Mouse (Mus musculus): ENCODE results near the gene Oxnad1. TPM values are rescaled to one million over a fixed set of nuclear protein-coding genes. Genes with fewer than 3 reads are reported as not detected.
"Not testable (repeated sequence)": the region's sequence is repeated elsewhere in the genome, so short reads cannot be mapped to it uniquely, and the experiment has no call there.

Oxnad1 gene
- polyA plus RNA-seq, 1 experiment, result 19.9 TPM

DNA sequence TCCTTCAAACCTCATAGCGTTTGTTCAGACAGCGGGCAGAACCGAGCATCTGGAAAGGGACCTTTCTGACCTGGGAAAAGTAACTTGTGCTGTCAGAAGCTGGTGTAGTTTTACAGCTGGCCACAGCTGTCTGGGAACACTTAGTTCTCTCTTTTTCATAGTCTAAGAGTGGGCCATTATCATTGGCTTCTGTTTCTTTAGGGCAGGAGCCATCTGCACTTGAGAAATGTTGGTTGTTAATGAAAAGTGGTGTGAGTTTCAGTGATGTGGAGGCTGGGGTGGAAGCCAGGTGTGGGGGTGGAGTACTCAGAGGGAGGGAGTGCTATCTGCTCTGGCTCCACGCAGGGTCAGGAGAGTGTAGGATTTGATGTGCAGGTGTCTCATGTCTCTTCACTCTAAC is 6.0 kb downstream of the Oxnad1 start:
- DNase-seq (ENCODE audit: low spot score), result no peak

- DNase-seq (ENCODE audit: low spot score), result no peak
These were observed 6.5 kb downstream of the Oxnad1 start for GRCm38 (mm10) chr14:32091704-32092103.

DNA sequence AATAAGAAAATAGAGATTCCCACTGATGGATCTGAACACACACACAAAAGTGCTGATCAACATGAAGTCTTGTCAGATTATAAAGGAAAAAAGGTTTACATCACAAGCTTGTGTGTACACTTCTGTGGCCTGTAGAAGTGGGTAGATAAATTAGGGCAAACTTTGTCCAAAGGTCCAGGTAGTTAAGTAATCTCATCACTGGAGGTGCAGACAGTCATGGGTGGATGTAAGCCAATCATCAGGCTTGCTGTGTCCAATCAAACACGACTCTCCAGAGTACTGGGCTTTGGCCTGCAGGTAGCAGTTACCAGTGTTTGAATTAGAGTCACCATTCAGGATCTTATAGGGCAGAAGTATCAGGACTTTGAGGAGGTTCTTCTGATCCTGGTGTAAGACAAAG is 7.8 kb downstream of the Oxnad1 start:
- no peak for DNase-seq (ENCODE audit: low spot score)

DNA sequence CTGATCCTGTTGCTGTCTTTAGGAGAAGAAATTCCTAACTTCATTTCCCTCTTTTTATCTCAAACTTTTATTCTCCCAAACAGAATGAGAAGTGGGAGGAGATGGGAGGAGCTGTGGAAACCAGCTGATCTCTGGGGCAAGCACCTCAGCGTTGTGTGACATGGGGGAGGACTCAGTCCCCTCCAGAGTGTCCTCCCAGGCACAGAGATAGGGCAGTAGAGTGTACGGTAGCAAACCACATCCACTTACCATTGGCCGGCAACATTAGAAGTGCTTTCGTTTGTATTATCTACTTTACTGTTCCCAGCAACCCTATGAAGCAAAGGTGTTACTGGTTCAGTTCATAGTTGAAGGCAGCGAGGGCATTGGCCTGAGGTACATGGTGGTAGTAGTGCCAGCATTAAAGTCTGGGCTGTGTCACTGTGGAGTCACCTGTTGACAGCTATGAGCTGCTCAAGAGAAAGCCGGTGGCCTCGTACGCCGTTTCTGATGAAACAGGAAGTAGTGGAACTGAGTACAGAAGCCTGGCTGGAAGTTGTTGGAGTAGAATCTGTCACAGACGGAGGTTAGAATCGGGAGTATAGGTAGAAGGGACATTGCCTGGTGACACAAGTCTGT is 8.4 kb downstream of the Oxnad1 start:
- DNase-seq (ENCODE audit: low spot score), result no peak

- no peak for DNase-seq (ENCODE audit: low spot score)
These were observed 10.5 kb downstream of the Oxnad1 start for GRCm38 (mm10) chr14:32095646-32096045.

DNA sequence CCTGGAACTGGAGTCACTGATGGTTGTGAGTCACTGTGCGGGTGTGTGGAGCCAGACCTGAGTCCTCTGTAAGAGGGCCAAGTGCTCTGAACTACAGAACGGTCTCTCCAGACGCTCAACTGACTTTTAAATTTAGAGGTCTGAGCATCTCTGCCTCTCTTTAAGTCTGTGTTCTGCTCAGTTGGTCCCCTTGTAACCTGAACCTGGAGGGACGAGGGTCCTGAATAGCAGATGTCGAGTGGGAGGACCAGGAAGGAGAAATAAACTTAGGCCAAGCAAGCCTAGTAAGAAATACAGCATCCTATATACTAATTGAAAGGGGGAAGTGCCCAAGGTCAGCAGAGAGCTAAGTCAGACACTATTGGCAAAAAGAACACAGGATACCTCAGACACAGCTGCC is 11.6 kb downstream of the Oxnad1 start:
- DNase-seq (ENCODE audit: low spot score), result no peak

GRCm38 (mm10) chr14:32097691-32098090 is 12.5 kb downstream of the Oxnad1 start:
- no peak for DNase-seq (ENCODE audit: low spot score)

GRCm38 (mm10) chr14:32098951-32099350 is 13.8 kb downstream of the Oxnad1 start:
- DNase-seq (ENCODE audit: low spot score), result no peak

DNA sequence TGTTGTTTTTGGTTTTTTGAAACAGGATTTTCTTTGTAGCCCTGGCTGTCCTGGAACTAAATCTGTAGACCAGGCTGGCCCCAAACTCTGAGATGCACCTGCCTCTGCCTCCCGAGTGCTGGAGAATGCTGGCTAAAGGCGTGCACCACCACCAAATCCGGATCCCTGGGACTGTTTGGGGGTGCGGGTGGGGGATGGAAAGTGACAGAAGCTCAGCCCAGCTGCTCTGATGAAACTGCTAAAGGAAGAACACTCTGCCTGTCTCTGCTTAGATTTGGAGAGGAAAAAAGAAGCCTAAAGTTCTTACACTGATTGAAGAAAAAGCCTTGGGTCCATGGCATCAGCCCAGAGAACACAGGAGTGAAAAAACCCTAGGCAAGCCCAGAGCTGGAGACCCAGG is 18.4 kb downstream of the Oxnad1 start:
- no peak for DNase-seq (ENCODE audit: low spot score)

DNA sequence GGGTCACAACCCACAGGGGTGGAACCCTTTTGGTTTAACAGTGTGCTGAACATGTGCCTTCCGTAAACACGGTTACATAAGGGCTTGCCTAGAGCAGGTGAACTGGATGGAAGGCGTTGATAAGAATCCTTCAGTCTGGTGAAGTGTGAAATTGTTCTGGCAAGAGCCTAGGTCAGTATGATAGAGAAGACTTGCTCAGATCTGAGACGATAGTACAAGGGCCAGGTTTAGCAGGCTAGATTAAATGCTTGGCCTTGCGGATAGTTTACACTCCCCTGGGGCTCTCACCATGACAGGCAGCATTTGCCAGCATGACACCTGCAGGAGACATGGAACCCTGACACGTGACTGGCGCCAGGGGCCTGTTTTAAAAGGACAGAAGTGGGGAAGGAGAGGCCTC is 20.5 kb downstream of the Oxnad1 start:
- DNase-seq (ENCODE audit: low spot score), result no peak

DNA sequence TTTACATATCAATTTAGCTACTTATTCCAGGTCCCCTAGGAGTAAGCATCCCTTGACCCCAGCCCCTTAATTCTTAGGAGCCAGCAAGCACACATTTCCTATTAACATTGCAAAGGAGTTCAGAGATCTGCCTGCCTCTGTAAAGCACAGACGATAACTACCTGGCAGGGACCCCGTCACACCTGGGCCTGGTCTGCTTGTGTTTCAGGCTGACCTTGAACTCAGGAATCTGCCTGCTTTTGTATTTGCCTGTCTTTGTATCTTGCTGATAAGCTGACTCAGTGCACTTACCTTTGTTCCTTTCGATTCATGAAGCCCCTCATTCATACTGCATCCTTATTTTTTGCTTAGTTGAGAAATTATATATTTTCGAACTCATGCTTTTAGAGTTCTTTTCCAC is 21.7 kb downstream of the Oxnad1 start:
- DNase-seq (ENCODE audit: low spot score), result no peak

- DNase-seq (ENCODE audit: low spot score), result not testable (repeated sequence)
These were observed 26.9 kb downstream of the Oxnad1 start for GRCm38 (mm10) chr14:32112124-32112523.

- DNase-seq (ENCODE audit: low spot score), result no peak
These were observed 36.1 kb downstream of the Oxnad1 start for GRCm38 (mm10) chr14:32120940-32121919.

- DNase-seq (ENCODE audit: low spot score), result no peak
These were observed 36.7 kb downstream of the Oxnad1 start for GRCm38 (mm10) chr14:32121920-32122315.

DNA sequence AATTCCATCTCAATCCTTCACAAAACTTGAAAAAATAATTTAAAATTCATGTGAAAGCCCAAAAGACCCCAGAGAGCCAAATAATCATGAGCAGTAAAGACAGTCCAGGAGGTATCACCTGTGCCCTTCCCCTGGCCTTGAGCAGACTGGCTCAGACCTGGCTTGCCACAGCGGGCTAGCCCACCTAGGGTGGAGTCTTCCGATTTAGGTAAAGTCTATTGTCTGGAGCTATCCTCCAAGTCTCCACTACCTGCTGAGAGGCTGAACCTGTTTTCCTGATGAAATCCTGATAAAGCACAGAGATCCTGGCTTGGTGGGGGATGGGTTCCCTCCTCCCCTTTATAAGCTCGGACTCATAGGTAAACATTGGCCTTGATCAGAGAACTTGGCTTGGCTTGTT is 39.1 kb downstream of the Oxnad1 start:
- DNase-seq (ENCODE audit: low spot score), result no peak

- not testable (repeated sequence) for DNase-seq (ENCODE audit: low spot score)
These were observed 40.1 kb downstream of the Oxnad1 start for GRCm38 (mm10) chr14:32125256-32125655.

DNA sequence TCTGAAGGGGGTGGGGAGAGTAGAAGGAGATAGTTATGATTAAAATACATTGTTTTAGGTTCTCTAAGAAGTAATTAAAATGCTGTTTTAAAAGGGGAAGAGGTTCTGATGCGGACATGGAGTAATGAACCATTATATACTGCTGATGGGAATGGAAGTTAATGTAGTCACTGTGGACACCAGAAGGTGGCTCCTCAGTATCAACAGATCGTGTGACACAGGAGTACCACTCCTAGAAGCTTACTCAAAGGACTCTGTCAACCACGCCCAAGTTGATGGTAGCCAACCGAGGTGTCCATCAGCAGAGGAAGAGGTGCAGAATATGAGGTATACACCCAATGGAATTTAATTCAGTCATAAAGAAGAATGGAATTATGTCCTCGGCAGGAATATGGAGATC is 43.2 kb downstream of the Oxnad1 start:
- no peak for DNase-seq (ENCODE audit: low spot score)

GRCm38 (mm10) chr14:32131836-32132235 is 46.7 kb downstream of the Oxnad1 start:
- DNase-seq (ENCODE audit: low spot score), result no peak

GRCm38 (mm10) chr14:32134293-32134692 is 49.1 kb downstream of the Oxnad1 start:
- no peak for DNase-seq (ENCODE audit: low spot score)

DNA sequence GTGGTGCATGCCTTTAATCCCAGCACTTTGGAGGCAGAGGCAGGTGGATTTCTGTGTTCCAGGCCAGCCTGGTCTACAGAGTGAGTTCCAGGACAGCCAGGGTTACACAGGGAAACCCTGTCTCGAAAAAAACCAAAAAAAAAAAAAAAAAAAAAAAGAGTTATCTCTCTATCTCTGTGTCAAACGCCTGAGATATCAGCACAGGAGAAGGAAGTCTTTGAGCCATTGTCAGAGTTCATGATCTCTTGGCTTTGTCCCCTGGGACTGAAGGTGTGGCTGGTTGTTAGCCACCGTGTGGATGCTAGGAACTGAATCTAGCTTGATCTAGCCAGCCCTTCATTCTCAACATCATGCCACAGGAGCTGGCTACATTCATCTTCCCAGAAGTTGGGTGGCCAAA is 51.3 kb downstream of the Oxnad1 start:
- not testable (repeated sequence) for DNase-seq (ENCODE audit: low spot score)

GRCm38 (mm10) chr14:32140359-32140965 is 55.3 kb downstream of the Oxnad1 start:
- DNase-seq (ENCODE audit: low spot score), result no peak

DNA sequence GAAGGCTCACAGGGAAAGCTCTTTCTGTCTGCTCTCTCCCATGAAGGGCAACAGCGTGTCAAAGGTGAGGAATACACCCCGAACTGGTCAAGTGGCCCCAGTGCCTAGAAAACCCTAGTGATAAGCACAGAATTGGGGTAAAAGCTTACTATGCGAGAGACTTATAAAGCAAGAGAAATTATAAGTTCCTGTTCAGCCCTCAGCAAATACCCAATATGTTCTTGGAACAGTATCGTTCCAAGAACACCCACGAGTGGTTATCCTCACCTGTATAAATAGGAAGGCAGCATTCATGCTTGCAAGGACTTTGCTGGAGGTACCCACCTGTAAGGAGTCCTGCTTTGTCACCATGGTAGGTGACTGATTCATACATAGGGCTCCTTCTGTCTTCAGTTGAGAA is 56.5 kb downstream of the Oxnad1 start, which contains the start of gene Msmb:
TSS of gene Msmb (plus strand) at position 301 of the 400 bp plus-strand sequence.
- no peak for DNase-seq (ENCODE audit: low spot score)

GRCm38 (mm10) chr14:32144734-32145133 is 59.6 kb downstream of the Oxnad1 start:
- DNase-seq (ENCODE audit: low spot score), result no peak

Measured in urinary bladder, adult 2 months (tissue).